Mouse (Mus musculus) G1E (cell line): ENCODE data around the gene Gm9821. TPM values are rescaled to one million over a fixed set of nuclear protein-coding genes. Genes with fewer than 3 reads are reported as not detected.

Experiments used
- ATAC-seq: 2 replicates; pipeline ENCODE4 v1.8.0; 2016; ENCODE audit warnings: mild to moderate bottlenecking; ENCODE audit not compliant: insufficient number of reproducible peaks, poor library complexity, low FRiP score, severe bottlenecking; ENCODE audit errors: extremely low read depth
- DNase-seq: peaks from one replicate; pipeline ENCODE4 v3.0.0; 2012; ENCODE audit warnings: low spot score
- H3K27me3 ChIP-seq: 2 replicates; pipeline ENCODE4 v1.6.1; 2012; ENCODE audit warnings: mild to moderate bottlenecking, low read length, inconsistent platforms; ENCODE audit not compliant: insufficient read depth
- H3K36me3 ChIP-seq: replicated peaks from 2 replicates; pipeline ENCODE3; 2012; ENCODE audit warnings: mild to moderate bottlenecking, inconsistent platforms
- H3K4me1 ChIP-seq: 2 replicates; pipeline ENCODE4 v1.6.1; 2012; ENCODE audit warnings: low read depth, low read length, inconsistent platforms, mixed read lengths; ENCODE audit not compliant: insufficient read depth
- H3K4me3 ChIP-seq: 2 replicates; pipeline ENCODE4 v1.5.1; 2012; ENCODE audit warnings: low read depth, mild to moderate bottlenecking, inconsistent platforms, low read length, moderate library complexity, mixed read lengths
- H3K9me3 ChIP-seq: replicated peaks from 2 replicates; pipeline ENCODE4 v1.6.1; 2012; ENCODE audit warnings: inconsistent platforms
- CTCF ChIP-seq: IDR thresholded peaks from 2 replicates; pipeline ENCODE4 v1.5.1; 2012; ENCODE audit warnings: low read depth, low read length, inconsistent platforms, mixed read lengths
- GATA1 ChIP-seq: IDR thresholded peaks from 2 replicates; pipeline ENCODE4 v1.6.1; 2012; ENCODE audit warnings: borderline replicate concordance, low read length, inconsistent platforms, mixed read lengths
- GATA2 ChIP-seq: IDR thresholded peaks from 2 replicates; pipeline ENCODE4 v1.6.1; 2012; ENCODE audit warnings: low read depth, low read length, inconsistent platforms, borderline replicate concordance
- POLR2AphosphoS5 ChIP-seq: IDR thresholded peaks from 2 replicates; pipeline ENCODE4 v1.6.1; 2012; ENCODE audit warnings: low read depth, low read length, inconsistent platforms; ENCODE audit not compliant: insufficient replicate concordance
- TAL1 ChIP-seq: conservative IDR thresholded peaks from 2 replicates; pipeline ENCODE4 v1.6.1; 2012; ENCODE audit warnings: low read depth, low read length, inconsistent platforms, mixed read lengths
- polyA plus RNA-seq: library from polyadenylated mRNA; stranded (reverse); fragments of >175 nt; gene quantifications from 2 replicates; pipeline ENCODE4 v1.2.3, GENCODE M21; 2012
- total RNA-seq, 2 experiments: library from RNA; stranded (forward) in 1 of 2; stranded (reverse) in 1 of 2; fragments of 200-1000 nt in 1 of 2; fragments of >200 nt in 1 of 2; fragmentation: Nextera tagmentation in 1 of 2; gene quantifications; 2 replicates each; pipeline ENCODE4 v1.2.3; 2014 to 2017

The Gm9821 gene
- total and polyA plus RNA-seq, 3 experiments, result 0.10 to 1.6 TPM; not detected in 1

- TF ChIP-seq POLR2AphosphoS5, result no peak
- TF ChIP-seq GATA1, result no peak
- TF ChIP-seq TAL1, result no peak
- TF ChIP-seq GATA2, result no peak
- no peak for TF ChIP-seq CTCF
- DNase-seq, result no peak
- Histone ChIP-seq H3K27me3 (peaks cover 52% of the 10 kb centered on the region), H3K4me3 (no peak overlapping the region), H3K36me3 (peaks cover 5% of the 10 kb centered on the region), H3K4me1 (peaks cover 39% of the 10 kb centered on the region), H3K9me3 (no peaks in the 10 kb centered on the region)
- ATAC-seq, result no peak
These were observed 20.9 kb downstream of the Gm9821 start for GRCm38 (mm10) chr2:91966367-91966766.

- Histone ChIP-seq H3K27me3 (peaks cover 63% of the 10 kb centered on the region), H3K9me3 (no peaks in the 10 kb centered on the region), H3K36me3 (no peaks in the 10 kb centered on the region), H3K4me3 (no peak overlapping the region), H3K4me1 (peaks cover 28% of the 10 kb centered on the region)
- TF ChIP-seq GATA2 (no peak), CTCF (no peak), POLR2AphosphoS5 (no peak)
- DNase-seq, result no peak
- no peak for ATAC-seq
These were observed 22.5 kb downstream of the Gm9821 start for GRCm38 (mm10) chr2:91967962-91968361.

- Histone ChIP-seq H3K27me3 (peaks cover 85% of the 10 kb centered on the region), H3K36me3 (no peaks in the 10 kb centered on the region), H3K9me3 (no peaks in the 10 kb centered on the region), H3K4me1 (peaks cover 5% of the 10 kb centered on the region; the same call in 1 of the 2 replicates), H3K4me3 (no peak overlapping the region)
- DNase-seq (no peak), ATAC-seq (no peak)
- TF ChIP-seq GATA2, result no peak
- TF ChIP-seq POLR2AphosphoS5, result no peak
- TF ChIP-seq TAL1, result no peak
- no peak for TF ChIP-seq CTCF
- no peak for TF ChIP-seq GATA1
These were observed 26.0 kb downstream of the Gm9821 start for GRCm38 (mm10) chr2:91971231-91972097.

GRCm38 (mm10) chr2:91972121-91972566, 26.6 kb downstream of the Gm9821 start:
- Histone ChIP-seq H3K9me3 (no peaks in the 10 kb centered on the region), H3K36me3 (no peaks in the 10 kb centered on the region), H3K27me3 (peaks cover 88% of the 10 kb centered on the region), H3K4me3 (no peak overlapping the region), H3K4me1 (peaks cover 5% of the 10 kb centered on the region; the same call in 1 of the 2 replicates)
- DNase-seq, result no peak
- no peak for ATAC-seq
- TF ChIP-seq GATA2, result no peak
- no peak for TF ChIP-seq CTCF
- no peak for TF ChIP-seq POLR2AphosphoS5
- TF ChIP-seq TAL1, result no peak
- no peak for TF ChIP-seq GATA1

GRCm38 (mm10) chr2:91973416-91974135, 28.1 kb downstream of the Gm9821 start:
- ATAC-seq, result no peak
- TF ChIP-seq GATA1 (no peak), CTCF (no peak)
- Histone ChIP-seq H3K4me1 (peaks cover 5% of the 10 kb centered on the region; the same call in 1 of the 2 replicates), H3K27me3 (peaks cover 91% of the 10 kb centered on the region), H3K9me3 (no peaks in the 10 kb centered on the region), H3K36me3 (no peaks in the 10 kb centered on the region), H3K4me3 (no peak overlapping the region)
- no peak for DNase-seq

- H3K4me3 ChIP-seq, result no peak within 1 kb of the TSS
- no peak for TF ChIP-seq GATA1
- TF ChIP-seq POLR2AphosphoS5, result no peak
- TF ChIP-seq TAL1, result no peak
- TF ChIP-seq GATA2, result no peak
- TF ChIP-seq CTCF, result no peak
- peaks cover 86% of the 10 kb centered on the region for H3K27me3 ChIP-seq
- H3K36me3 ChIP-seq, result no peaks in the 10 kb centered on the region
- ATAC-seq (no peak), DNase-seq (no peak)
- H3K9me3 ChIP-seq, result no peaks in the 10 kb centered on the region
- peaks cover 5% of the 10 kb centered on the region; the same call in 1 of the 2 replicates for H3K4me1 ChIP-seq
These were observed 30.4 kb downstream of the Gm9821 start, which contains the start of gene Dgkz for GRCm38 (mm10) chr2:91975581-91976541. Gene Dgkz (minus strand): TSS chr2:91975864.
